Mouse (Mus musculus): ENCODE measurements around the gene Arhgap10. TPM values are rescaled to one million over a fixed set of nuclear protein-coding genes. Genes with fewer than 3 reads are reported as not detected.

Gene Arhgap10
- total and polyA plus RNA-seq, 2 experiments from 2014 or later = 2.3 to 5.4 TPM

- H3K4me2 ChIP-seq (ENCODE audit: low read depth, low read length, poor library complexity, severe bottlenecking) = no peak overlapping the region
- no peaks in the 10 kb centered on the region for H3K36me3 ChIP-seq (ENCODE audit: insufficient read depth, low read length)
- 42% methylated on average over 13 of the region's 13 CpGs for WGBS
- TF ChIP-seq CTCF (IDR thresholded peaks at IDR 0.05) = no peak
- no peak overlapping the region for H3K9ac ChIP-seq (replicated peaks; ENCODE audit: low read length, poor library complexity, severe bottlenecking)
- H3K4me1 ChIP-seq (ENCODE audit: insufficient read depth, low read length) = no peaks in the 10 kb centered on the region; the same call in 1 of the 2 replicates
- peaks cover 7% of the 10 kb centered on the region; the same call in 1 of the 2 replicates for H3K27me3 ChIP-seq (ENCODE audit: insufficient read depth, low read length)
- H3K4me3 ChIP-seq (ENCODE audit: low read depth, low read length) = no peak overlapping the region
- H3K9me3 ChIP-seq (ENCODE audit: low read length) = no peaks in the 10 kb centered on the region
- H3K27ac ChIP-seq (ENCODE audit: low read depth, low read length) = no peak overlapping the region
- no peak for ATAC-seq (ENCODE audit: low FRiP score)
- no peak for DNase-seq (ENCODE audit: low spot score)
Observed at GRCm38 (mm10) chr8:77511750-77512493, 5.8 kb downstream of the Arhgap10 start.

- Histone ChIP-seq H3K27me3 (ENCODE audit: insufficient read depth, low read length) (no peaks in the 10 kb centered on the region; the same call in 1 of the 2 replicates), H3K36me3 (ENCODE audit: insufficient read depth, low read length) (no peaks in the 10 kb centered on the region), H3K9ac (replicated peaks; ENCODE audit: low read length, poor library complexity, severe bottlenecking) (no peak overlapping the region), H3K4me3 (ENCODE audit: low read depth, low read length) (no peak overlapping the region), H3K4me1 (ENCODE audit: insufficient read depth, low read length) (no peaks in the 10 kb centered on the region), H3K27ac (ENCODE audit: low read depth, low read length) (no peak overlapping the region), H3K4me2 (ENCODE audit: low read depth, low read length, poor library complexity, severe bottlenecking) (no peak overlapping the region), H3K9me3 (ENCODE audit: low read length) (no peaks in the 10 kb centered on the region)
- ATAC-seq (ENCODE audit: low FRiP score) (no peak), DNase-seq (ENCODE audit: low spot score) (no peak)
- TF ChIP-seq CTCF (IDR thresholded peaks at IDR 0.05) = no peak
- WGBS = 83% methylated on average over 3 of the region's 3 CpGs
Observed at GRCm38 (mm10) chr8:77510426-77510825, 7.3 kb downstream of the Arhgap10 start.

DNA sequence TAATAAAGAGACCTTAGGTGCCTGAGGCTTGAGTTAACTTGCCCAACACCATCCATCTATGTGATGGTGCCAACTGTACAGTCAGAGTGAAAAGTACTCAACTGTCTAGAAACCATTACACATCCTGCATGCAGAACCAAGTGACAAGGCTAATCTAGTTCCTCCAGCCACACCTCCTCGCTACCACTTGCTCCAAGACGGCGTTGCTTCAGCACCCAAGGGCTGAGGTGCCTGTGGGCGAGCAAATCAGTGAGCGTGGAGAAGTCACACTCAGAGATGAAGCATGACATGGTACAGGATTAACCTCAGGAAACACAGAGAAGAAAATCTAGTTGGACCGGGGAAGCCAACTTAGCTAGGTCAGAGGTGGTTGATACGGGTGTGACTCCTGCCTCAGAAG lies 8.7 kb downstream of the Arhgap10 start:
- DNase-seq (ENCODE audit: low spot score) (no peak), ATAC-seq (ENCODE audit: low FRiP score) (no peak)
- WGBS = 89% methylated on average over 7 of the region's 7 CpGs
- Histone ChIP-seq H3K27ac (ENCODE audit: low read depth, low read length) (no peak overlapping the region), H3K36me3 (ENCODE audit: insufficient read depth, low read length) (no peaks in the 10 kb centered on the region), H3K4me1 (ENCODE audit: insufficient read depth, low read length) (no peaks in the 10 kb centered on the region), H3K27me3 (ENCODE audit: insufficient read depth, low read length) (no peaks in the 10 kb centered on the region; the same call in 1 of the 2 replicates), H3K9ac (replicated peaks; ENCODE audit: low read length, poor library complexity, severe bottlenecking) (no peak overlapping the region), H3K4me3 (ENCODE audit: low read depth, low read length) (no peak overlapping the region), H3K4me2 (ENCODE audit: low read depth, low read length, poor library complexity, severe bottlenecking) (no peak overlapping the region), H3K9me3 (ENCODE audit: low read length) (no peaks in the 10 kb centered on the region)
- no peak for TF ChIP-seq CTCF (IDR thresholded peaks at IDR 0.05)

DNA sequence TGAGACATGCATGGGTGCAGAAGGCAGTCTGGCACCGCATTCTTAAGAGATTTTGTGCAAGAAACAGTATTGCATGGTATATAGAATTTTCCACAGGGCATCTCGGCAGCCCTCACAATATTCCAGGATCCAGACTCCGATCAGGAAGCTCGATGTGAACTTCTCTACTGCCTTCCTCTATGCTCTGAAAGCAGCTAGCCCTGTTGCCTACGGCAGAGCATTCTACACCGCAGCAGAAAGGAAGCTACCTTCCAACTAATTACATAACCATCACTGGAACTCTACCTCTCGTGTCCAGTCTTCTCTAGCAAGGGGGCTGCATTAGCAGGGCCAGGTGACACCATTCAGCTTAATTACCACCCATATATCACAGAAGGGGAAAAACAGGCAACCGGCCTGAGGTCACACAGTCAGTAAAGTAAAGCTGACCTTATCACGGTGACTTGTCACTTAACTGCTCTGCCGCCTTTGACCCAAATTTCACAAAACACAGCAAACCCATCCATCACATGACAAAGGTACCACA lies 10.2 kb downstream of the Arhgap10 start:
- no peaks in the 10 kb centered on the region for H3K4me1 ChIP-seq (ENCODE audit: insufficient read depth, low read length)
- no peaks in the 10 kb centered on the region for H3K36me3 ChIP-seq (ENCODE audit: insufficient read depth, low read length)
- no peak for DNase-seq (ENCODE audit: low spot score)
- no peaks in the 10 kb centered on the region for H3K27me3 ChIP-seq (ENCODE audit: insufficient read depth, low read length)
- no peak for ATAC-seq (ENCODE audit: low FRiP score)
- no peak overlapping the region for H3K9ac ChIP-seq (replicated peaks; ENCODE audit: low read length, poor library complexity, severe bottlenecking)
- 91% methylated on average over 10 of the region's 10 CpGs for WGBS
- H3K27ac ChIP-seq (ENCODE audit: low read depth, low read length) = no peak overlapping the region
- H3K4me3 ChIP-seq (ENCODE audit: low read depth, low read length) = no peak overlapping the region
- no peak for TF ChIP-seq CTCF (IDR thresholded peaks at IDR 0.05)
- no peaks in the 10 kb centered on the region for H3K9me3 ChIP-seq (ENCODE audit: low read length)
- no peak overlapping the region for H3K4me2 ChIP-seq (ENCODE audit: low read depth, low read length, poor library complexity, severe bottlenecking)

- Histone ChIP-seq H3K36me3 (ENCODE audit: insufficient read depth, low read length) (no peaks in the 10 kb centered on the region), H3K9ac (replicated peaks; ENCODE audit: low read length, poor library complexity, severe bottlenecking) (no peak overlapping the region), H3K4me3 (ENCODE audit: low read depth, low read length) (no peak overlapping the region), H3K4me2 (ENCODE audit: low read depth, low read length, poor library complexity, severe bottlenecking) (no peak overlapping the region), H3K27me3 (ENCODE audit: insufficient read depth, low read length) (no peaks in the 10 kb centered on the region), H3K4me1 (ENCODE audit: insufficient read depth, low read length) (no peaks in the 10 kb centered on the region), H3K27ac (ENCODE audit: low read depth, low read length) (no peak overlapping the region), H3K9me3 (ENCODE audit: low read length) (no peaks in the 10 kb centered on the region)
- TF ChIP-seq CTCF (IDR thresholded peaks at IDR 0.05) = no peak
- ATAC-seq (ENCODE audit: low FRiP score) = no peak
- no peak for DNase-seq (ENCODE audit: low spot score)
- 85% methylated on average over 7 of the region's 7 CpGs for WGBS
Observed at GRCm38 (mm10) chr8:77506539-77506938, 11.2 kb downstream of the Arhgap10 start.

- no peak for DNase-seq (ENCODE audit: low spot score)
- no peak overlapping the region for H3K4me2 ChIP-seq (ENCODE audit: low read depth, low read length, poor library complexity, severe bottlenecking)
Observed at GRCm38 (mm10) chr8:77502547-77502946, 15.2 kb downstream of the Arhgap10 start.

More at GRCm38 (mm10) chr8:77502547-77502946, 15.2 kb downstream of the Arhgap10 start:
- TF ChIP-seq CTCF (IDR thresholded peaks at IDR 0.05) = no peak
- Histone ChIP-seq H3K9ac (replicated peaks; ENCODE audit: low read length, poor library complexity, severe bottlenecking) (no peak overlapping the region), H3K27ac (ENCODE audit: low read depth, low read length) (no peak overlapping the region), H3K36me3 (ENCODE audit: insufficient read depth, low read length) (no peaks in the 10 kb centered on the region), H3K27me3 (ENCODE audit: insufficient read depth, low read length) (no peaks in the 10 kb centered on the region), H3K4me1 (ENCODE audit: insufficient read depth, low read length) (no peaks in the 10 kb centered on the region), H3K4me3 (ENCODE audit: low read depth, low read length) (no peak overlapping the region), H3K9me3 (ENCODE audit: low read length) (no peaks in the 10 kb centered on the region)
- 97% methylated on average over 6 of the region's 6 CpGs for WGBS
- ATAC-seq (ENCODE audit: low FRiP score) = no peak
